Mouse (Mus musculus): ENCODE measurements around the gene Rnf222. TPM values are rescaled to one million over a fixed set of nuclear protein-coding genes. Genes with fewer than 3 reads are reported as not detected.

Rnf222 gene
- total RNA-seq (2023) = not detected in 4 replicates

GRCm38 (mm10) chr11:68888253-68888652 lies at the start of gene Rnf222:
Gene Rnf222, plus strand, starts transcription at chr11:68888553.

GRCm38 (mm10) chr11:68871748-68872147 lies 16.6 kb upstream of the Rnf222 start, which contains the start of gene Ndel1:
Gene Ndel1, minus strand, starts transcription at chr11:68871858.

GRCm38 (mm10) chr11:68901351-68902046 lies 13.1 kb downstream of the Rnf222 start, which contains the start of gene Rpl26:
Gene Rpl26, plus strand, starts transcription at chr11:68901583.

DNA sequence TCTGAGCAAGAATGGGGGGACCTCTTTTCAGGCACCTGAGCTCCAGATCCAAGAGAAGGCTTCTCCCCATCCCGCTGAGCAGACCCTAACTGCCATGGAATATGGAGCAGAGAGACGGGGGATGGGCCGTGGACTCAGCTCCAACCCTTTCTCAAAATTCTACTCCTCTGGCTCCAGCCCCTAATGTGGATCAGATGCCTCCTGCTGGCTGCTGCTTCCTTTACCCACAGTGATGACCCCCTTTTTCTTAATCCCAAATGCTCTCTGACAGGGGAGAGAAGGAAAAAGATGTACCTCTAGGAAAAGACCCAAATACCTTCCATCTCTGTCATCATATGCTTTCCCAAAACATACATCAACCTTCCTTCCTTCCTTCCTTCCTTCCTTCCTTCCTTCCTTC lies 38.6 kb downstream of the Rnf222 start, which contains the start of gene Odf4:
Gene Odf4, minus strand, starts transcription at position 101 of the 400 bp plus-strand sequence.

Other genes starting within 250 kb of the Rnf222 start
- 0.28 to 0.88 TPM (median 0.51 TPM) in 4 replicates for gene Myh10, start 197.0 kb upstream of the Rnf222 start, total RNA-seq (2023)
- 70.9 to 74.4 TPM (median 72.4 TPM) in 4 replicates for gene Ndel1, start 16.7 kb upstream of the Rnf222 start, total RNA-seq (2023)
- 2,247 to 2,456 TPM (median 2,364 TPM) in 4 replicates for gene Rpl26, start 13.0 kb downstream of the Rnf222 start, total RNA-seq (2023)
- gene Odf4, start 38.5 kb downstream of the Rnf222 start, total RNA-seq (2023) = not detected in 4 replicates
- gene Arhgef15, start 68.9 kb downstream of the Rnf222 start, total RNA-seq (2023) = not detected in 4 replicates
- gene Slc25a35, start 79.6 kb downstream of the Rnf222 start, total RNA-seq (2023) = 2.0 to 2.9 TPM (median 2.5 TPM) in 4 replicates
- 5.4 to 8.6 TPM (median 6.4 TPM) in 4 replicates for gene Rangrf, start 86.6 kb downstream of the Rnf222 start, total RNA-seq (2023)
- 25.7 to 31.7 TPM (median 28.4 TPM) in 4 replicates for gene Pfas, start 119.9 kb downstream of the Rnf222 start, total RNA-seq (2023)
- 26.3 to 45.3 TPM (median 38.3 TPM) in 4 replicates for gene Ctc1, start 127.4 kb downstream of the Rnf222 start, total RNA-seq (2023)
- 5.3 to 6.2 TPM (median 5.8 TPM) in 4 replicates for gene Aurkb, start 157.1 kb downstream of the Rnf222 start, total RNA-seq (2023)
- gene Borcs6, start 171.2 kb downstream of the Rnf222 start, total RNA-seq (2023) = 18.1 to 20.5 TPM (median 19.0 TPM) in 4 replicates
- gene Tmem107, start 182.3 kb downstream of the Rnf222 start, total RNA-seq (2023) = 1.2 to 6.0 TPM (median 4.0 TPM) in 4 replicates
- gene Vamp2, start 199.9 kb downstream of the Rnf222 start, total RNA-seq (2023) = 445 to 472 TPM (median 459 TPM) in 4 replicates
- gene Per1, start 206.7 kb downstream of the Rnf222 start, total RNA-seq (2023) = 846 to 879 TPM (median 871 TPM) in 4 replicates
- 0.42 TPM in 1 of 4 replicates, not detected in the others for gene Hes7, start 231.9 kb downstream of the Rnf222 start, total RNA-seq (2023)
- not detected in 4 replicates for gene 9130213A22Rik, start 234.0 kb downstream of the Rnf222 start, total RNA-seq (2023)
- 1.5 to 3.1 TPM (median 2.2 TPM) in 4 replicates for gene Aloxe3, start 237.3 kb downstream of the Rnf222 start, total RNA-seq (2023)

Measured in B cell, adult 62 days (primary cell).